Mouse (Mus musculus): ENCODE measurements around the gene Paxbp1.

GRCm38 (mm10) chr16:90989162-90989561 is 55.2 kb downstream of the Paxbp1 start:
- peak; percentile 24; the same call in 1 of the 2 replicates for TF ChIP-seq CTCF (IDR thresholded peaks at IDR 0.05; ENCODE audit: low read depth)
- TF ChIP-seq EP300 (IDR thresholded peaks at IDR 0.05; ENCODE audit: low read depth), result no peak

All from liver, postnatal 0 days (tissue).